Mouse (Mus musculus) MEL (cell line): Measurements from ENCODE around the gene Srsf5. TPM values are rescaled to one million over a fixed set of nuclear protein-coding genes. Genes with fewer than 3 reads are reported as not detected.

ENCODE experiments used
- DNase-seq: peaks from one replicate; pipeline ENCODE4 v3.0.0; 2011; ENCODE audit warnings: low read depth, low spot score
- H3K27ac ChIP-seq: 2 replicates; pipeline ENCODE4 v1.5.1; 2012; ENCODE audit warnings: low read depth, mild to moderate bottlenecking, control low read depth, low read length, moderate library complexity; ENCODE audit not compliant: control insufficient read depth
- H3K27me3 ChIP-seq, 2 experiments: fragments of 150-350 bp in 1 of 2; sonication (generic) in 1 of 2; 2 replicates each; pipeline ENCODE4 v1.6.1; 2012; ENCODE audit warnings: low read length in 2 of 2, mild to moderate bottlenecking in 2 of 2, improper control_type of control experiment in 1 of 2, moderate library complexity in 1 of 2; ENCODE audit not compliant: insufficient read depth in 2 of 2, control insufficient read depth in 1 of 2
- H3K36me3 ChIP-seq, 2 experiments: 2 replicates each; pipeline ENCODE4 v1.6.1; 2012 to 2014; ENCODE audit warnings: low read length in 2 of 2, improper control_type of control experiment in 1 of 2, inconsistent platforms in 1 of 2, mild to moderate bottlenecking in 1 of 2; ENCODE audit not compliant: insufficient read depth in 2 of 2, control insufficient read depth in 1 of 2
- H3K4me1 ChIP-seq, 2 experiments: fragments of 150-350 bp in 1 of 2; sonication (generic) in 1 of 2; 2 replicates each; pipeline ENCODE4 v1.6.1; 2012; ENCODE audit warnings: low read length in 2 of 2, improper control_type of control experiment in 1 of 2, mild to moderate bottlenecking in 1 of 2; ENCODE audit not compliant: insufficient read depth in 2 of 2, control insufficient read depth in 1 of 2
- H3K4me3 ChIP-seq, 2 experiments: fragments of 150-350 bp in 1 of 2; sonication (generic) in 1 of 2; 2 replicates each; pipeline ENCODE4 v1.5.1; 2012; ENCODE audit warnings: low read depth in 2 of 2, low read length in 2 of 2, mild to moderate bottlenecking in 2 of 2, moderate library complexity in 2 of 2, control low read depth in 1 of 2, improper control_type of control experiment in 1 of 2; ENCODE audit not compliant: control insufficient read depth in 1 of 2, insufficient read depth in 1 of 2
- H3K79me2 ChIP-seq: 2 replicates; pipeline ENCODE4 v1.6.1; 2012; ENCODE audit warnings: mild to moderate bottlenecking, low read length, moderate library complexity; ENCODE audit not compliant: control insufficient read depth, poor library complexity, insufficient read depth
- H3K9ac ChIP-seq: 2 replicates; pipeline ENCODE4 v1.6.1; 2012; ENCODE audit warnings: low read depth, mild to moderate bottlenecking, control low read depth, low read length, moderate library complexity; ENCODE audit not compliant: control insufficient read depth, poor library complexity, severe bottlenecking
- H3K9me3 ChIP-seq: fragments of 150-350 bp; sonication (generic); replicated peaks from 2 replicates; pipeline ENCODE4 v1.6.1; 2012; ENCODE audit warnings: mild to moderate bottlenecking, low read length, improper control_type of control experiment, moderate library complexity; ENCODE audit not compliant: insufficient read depth
- CTCF ChIP-seq, 3 experiments: IDR thresholded peaks in 2 of 3; conservative IDR thresholded peaks in 1 of 3; 2 replicates each; pipeline ENCODE4 v1.5.1; 2011 to 2012; ENCODE audit warnings: low read length in 3 of 3, low read depth in 2 of 3, mild to moderate bottlenecking in 2 of 3, improper control_type of control experiment in 1 of 3, inconsistent platforms in 1 of 3, mixed read lengths in 1 of 3, moderate library complexity in 1 of 3; ENCODE audit not compliant: control insufficient read depth in 1 of 3, insufficient read depth in 1 of 3, poor library complexity in 1 of 3, severe bottlenecking in 1 of 3
- E2F4 ChIP-seq: IDR thresholded peaks from 2 replicates; pipeline ENCODE4 v1.6.1; 2011; ENCODE audit warnings: low read depth, low read length, improper control_type of control experiment, borderline replicate concordance
- EP300 ChIP-seq, 2 experiments: IDR thresholded peaks; 2 replicates each; pipeline ENCODE4 v1.6.1; 2011; ENCODE audit warnings: improper control_type of control experiment in 2 of 2, low read length in 2 of 2, low read depth in 1 of 2, mild to moderate bottlenecking in 1 of 2
- ETS1 ChIP-seq: IDR thresholded peaks from 2 replicates; pipeline ENCODE4 v1.6.1; 2012; ENCODE audit warnings: low read depth, mild to moderate bottlenecking, inconsistent platforms, low read length, improper control_type of control experiment, moderate library complexity
- GATA1 ChIP-seq: IDR thresholded peaks from 2 replicates; pipeline ENCODE4 v1.6.1; 2011; ENCODE audit warnings: low read depth, low read length, improper control_type of control experiment
- JUND ChIP-seq: IDR thresholded peaks from 2 replicates; pipeline ENCODE4 v1.6.1; 2011; ENCODE audit warnings: low read depth, mild to moderate bottlenecking, improper control_type of control experiment, low read length
- KAT2A ChIP-seq: conservative IDR thresholded peaks from 2 replicates; pipeline ENCODE4 v1.6.1; 2012; ENCODE audit warnings: low read depth, low read length, improper control_type of control experiment, inconsistent platforms
- MAX ChIP-seq: IDR thresholded peaks from 2 replicates; pipeline ENCODE4 v1.6.1; 2011; ENCODE audit warnings: low read length, improper control_type of control experiment
- MAZ ChIP-seq: IDR thresholded peaks from 2 replicates; pipeline ENCODE4 v1.6.1; 2012; ENCODE audit warnings: low read depth, mild to moderate bottlenecking, inconsistent platforms, low read length, improper control_type of control experiment
- MYB ChIP-seq: IDR thresholded peaks from 2 replicates; pipeline ENCODE4 v1.6.1; 2011; ENCODE audit warnings: mild to moderate bottlenecking, low read depth, low read length, improper control_type of control experiment
- MYC ChIP-seq: IDR thresholded peaks from 2 replicates; pipeline ENCODE4 v1.6.1; 2011; ENCODE audit warnings: low read depth, mild to moderate bottlenecking, low read length, improper control_type of control experiment, moderate library complexity
- NELFE ChIP-seq: IDR thresholded peaks from 2 replicates; pipeline ENCODE4 v1.6.1; 2011; ENCODE audit warnings: low read depth, low read length, improper control_type of control experiment
- NRF1 ChIP-seq: IDR thresholded peaks from 2 replicates; pipeline ENCODE4 v1.6.1; 2014; ENCODE audit warnings: low read depth, mild to moderate bottlenecking, inconsistent platforms, low read length, improper control_type of control experiment, moderate library complexity; ENCODE audit not compliant: poor library complexity, insufficient read depth, severe bottlenecking
- POLR2A ChIP-seq, 2 experiments: IDR thresholded peaks; 2 replicates each; pipeline ENCODE4 v1.6.1; 2011 to 2012; ENCODE audit warnings: low read length in 2 of 2, mild to moderate bottlenecking in 2 of 2, control low read depth in 1 of 2, improper control_type of control experiment in 1 of 2, low read depth in 1 of 2, moderate library complexity in 1 of 2; ENCODE audit not compliant: control insufficient read depth in 1 of 2, insufficient read depth in 1 of 2, poor library complexity in 1 of 2
- POLR2AphosphoS2 ChIP-seq: IDR thresholded peaks from 2 replicates; pipeline ENCODE4 v1.6.1; 2011; ENCODE audit warnings: low read length, improper control_type of control experiment
- POLR2AphosphoS5 ChIP-seq: IDR thresholded peaks from 2 replicates; pipeline ENCODE4 v1.6.1; 2012; ENCODE audit warnings: low read depth, borderline replicate concordance, mild to moderate bottlenecking, inconsistent platforms, low read length, moderate library complexity, mixed read lengths
- RAD21 ChIP-seq: IDR thresholded peaks from 2 replicates; pipeline ENCODE4 v1.6.1; 2011; ENCODE audit warnings: mild to moderate bottlenecking, low read depth, low read length, improper control_type of control experiment
- RCOR1 ChIP-seq: IDR thresholded peaks from 2 replicates; pipeline ENCODE4 v1.6.1; 2012; ENCODE audit warnings: low read depth, mild to moderate bottlenecking, inconsistent platforms, low read length, improper control_type of control experiment
- SIN3A ChIP-seq: IDR thresholded peaks from 2 replicates; pipeline ENCODE4 v1.6.1; 2012; ENCODE audit warnings: low read length, improper control_type of control experiment, inconsistent platforms
- TAL1 ChIP-seq: IDR thresholded peaks from 2 replicates; pipeline ENCODE4 v1.6.1; 2012; ENCODE audit warnings: mild to moderate bottlenecking, inconsistent platforms, low read length, moderate library complexity, mixed read lengths
- TCF12 ChIP-seq: IDR thresholded peaks from 2 replicates; pipeline ENCODE4 v1.6.1; 2014; ENCODE audit warnings: low read depth, mild to moderate bottlenecking, inconsistent platforms, low read length, improper control_type of control experiment, moderate library complexity
- UBTF ChIP-seq: IDR thresholded peaks from 2 replicates; pipeline ENCODE4 v1.6.1; 2012; ENCODE audit warnings: low read depth, mild to moderate bottlenecking, inconsistent platforms, low read length, improper control_type of control experiment, moderate library complexity, borderline replicate concordance; ENCODE audit not compliant: insufficient read depth
- USF2 ChIP-seq, 2 experiments: IDR thresholded peaks; 2 replicates each; pipeline ENCODE4 v1.6.1; 2011 to 2012; ENCODE audit warnings: improper control_type of control experiment in 2 of 2, low read length in 2 of 2, borderline replicate concordance in 1 of 2, inconsistent platforms in 1 of 2, low read depth in 1 of 2, mild to moderate bottlenecking in 1 of 2; ENCODE audit not compliant: insufficient read depth in 1 of 2
- ZNF384 ChIP-seq: IDR thresholded peaks from 2 replicates; pipeline ENCODE4 v1.6.1; 2012; ENCODE audit warnings: low read depth, mild to moderate bottlenecking, inconsistent platforms, low read length, improper control_type of control experiment
- polyA plus RNA-seq, 2 experiments: library from polyadenylated mRNA; stranded (reverse) in 1 of 2; unstranded in 1 of 2; fragments of >175 nt in 1 of 2; fragments of >200 nt in 1 of 2; gene quantifications; 2 replicates each; pipeline versions ENCODE4 v1.2.1 to v1.2.4; 2012; ENCODE audit warnings: low replicate concordance in 2 of 2, low read depth in 1 of 2; ENCODE audit not compliant: insufficient read length in 2 of 2, insufficient read depth in 1 of 2, missing spikeins in 1 of 2
- total RNA-seq: library from RNA; depleted of rRNA; stranded (reverse); fragments of 300-350 nt; gene quantifications from 2 replicates; pipeline ENCODE4 v1.2.3, GENCODE M21; 2012

Gene Srsf5
- total and polyA plus RNA-seq, 3 experiments: 276 to 460 (median 401) TPM

GRCm38 (mm10) chr12:80957961-80958360 lies 12.7 kb downstream of the Srsf5 start:
- H3K9me3 ChIP-seq: no peaks in the 10 kb centered on the region

GRCm38 (mm10) chr12:80962566-80962965 lies 17.3 kb downstream of the Srsf5 start:
- Histone ChIP-seq H3K4me1 (no peaks in the 10 kb centered on the region), H3K27me3 (no peaks in the 10 kb centered on the region), H3K36me3 (peaks cover 0 to 2% of the 10 kb centered on the region in 2 experiments; a peak in 1 of 4 replicates), H3K27ac (no peak overlapping the region), H3K9ac (no peak overlapping the region), H3K9me3 (no peaks in the 10 kb centered on the region), H3K79me2 (no peaks in the 10 kb centered on the region), H3K4me3 (no peak overlapping the region)
- TF ChIP-seq MAX (no peak), E2F4 (no peak), EP300 (IDR thresholded peaks at IDR 0.05; ENCODE audit: low read depth in 1 of 2, low read length in 2 of 2) (no peak), ZNF384 (no peak), KAT2A (no peak), GATA1 (no peak), ETS1 (no peak), TCF12 (no peak), POLR2AphosphoS5 (no peak), RCOR1 (no peak), RAD21 (no peak), TAL1 (no peak), POLR2A (IDR thresholded peaks at IDR 0.05; ENCODE audit: control insufficient read depth in 1 of 2, insufficient read depth in 1 of 2, low read depth in 1 of 2, low read length in 2 of 2, poor library complexity in 1 of 2) (no peak), UBTF (no peak), USF2 (IDR thresholded peaks at IDR 0.05; ENCODE audit: borderline replicate concordance in 1 of 2, insufficient read depth in 1 of 2, low read depth in 1 of 2, low read length in 2 of 2) (no peak), SIN3A (no peak), CTCF (IDR thresholded peaks at IDR 0.05 in 2 of 3, conservative IDR thresholded peaks at IDR 0.05 in 1 of 3; ENCODE audit: control insufficient read depth in 1 of 3, insufficient read depth in 1 of 3, low read depth in 2 of 3, low read length in 3 of 3, poor library complexity in 1 of 3, severe bottlenecking in 1 of 3) (no peak), NELFE (no peak), JUND (no peak), MYC (no peak)
- no peak for DNase-seq

More at GRCm38 (mm10) chr12:80957961-80958360, 12.7 kb downstream of the Srsf5 start:
- Histone ChIP-seq H3K4me1 (no peaks in the 10 kb centered on the region), H3K36me3 (peaks cover 0 to 20% of the 10 kb centered on the region in 2 experiments; a peak in 2 of 4 replicates), H3K4me3 (no peak overlapping the region), H3K9ac (no peak overlapping the region), H3K27me3 (no peaks in the 10 kb centered on the region), H3K79me2 (peaks cover 3% of the 10 kb centered on the region; the same call in 1 of the 2 replicates), H3K27ac (no peak overlapping the region)
- no peak for TF ChIP-seq POLR2AphosphoS2
- TF ChIP-seq MAZ: no peak
- TF ChIP-seq NRF1: no peak
- TF ChIP-seq MYB: no peak
- DNase-seq: no peak
